Mouse (Mus musculus) layer of hippocampus, adult 2 months (tissue): ENCODE data around the gene Rps6kc1. TPM values are rescaled to one million over a fixed set of nuclear protein-coding genes. Genes with fewer than 3 reads are reported as not detected.

Source experiments
- DNase-seq, 2 experiments: peaks; one replicate each; pipeline ENCODE4 v3.0.0; 2022; ENCODE audit warnings: low spot score in 2 of 2
- H3K27ac ChIP-seq: fragments of 200-600 bp; 2 replicates; pipeline ENCODE4 v1.8.1; 2022
- H3K4me3 ChIP-seq: fragments of 200-600 bp; 2 replicates; pipeline ENCODE4 v1.8.1; 2022; ENCODE audit warnings: mild to moderate bottlenecking
- CTCF ChIP-seq: fragments of 200-600 bp; conservative IDR thresholded peaks from 2 replicates; pipeline ENCODE4 v1.8.1; 2022; ENCODE audit warnings: antibody characterized with exemption, mild to moderate bottlenecking, moderate library complexity
- total RNA-seq, 2 experiments: library from RNA; stranded (reverse); gene quantifications; 2 replicates each; pipeline ENCODE4 v1.2.3; 2021

The Rps6kc1 gene
- total RNA-seq, 2 experiments from 2014 or later, result 83.7 to 85.8 TPM

DNA sequence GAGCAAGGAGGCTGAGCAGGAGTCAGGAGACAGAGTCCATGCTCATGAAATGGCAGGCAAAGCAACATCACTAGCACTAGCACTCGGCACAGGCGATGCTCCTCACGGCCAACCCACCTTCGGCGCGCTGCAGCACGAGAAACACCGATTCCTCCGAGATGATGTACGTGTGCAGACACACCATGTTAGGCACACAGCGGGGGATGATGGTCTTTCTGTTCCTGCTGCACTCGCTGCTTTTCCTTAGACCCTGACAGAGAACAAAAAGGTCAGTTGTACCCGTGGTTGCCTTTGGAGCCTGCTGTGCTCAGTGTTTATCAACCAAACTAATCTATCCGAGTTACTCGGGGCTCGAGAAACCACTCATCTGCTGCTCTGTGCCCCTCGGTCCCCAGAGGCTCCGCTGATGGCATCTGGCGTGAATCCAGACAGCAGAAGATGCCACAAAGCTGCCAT, 102.8 kb downstream of the Rps6kc1 start:
- H3K4me3 ChIP-seq, result no peak overlapping the region

DNA sequence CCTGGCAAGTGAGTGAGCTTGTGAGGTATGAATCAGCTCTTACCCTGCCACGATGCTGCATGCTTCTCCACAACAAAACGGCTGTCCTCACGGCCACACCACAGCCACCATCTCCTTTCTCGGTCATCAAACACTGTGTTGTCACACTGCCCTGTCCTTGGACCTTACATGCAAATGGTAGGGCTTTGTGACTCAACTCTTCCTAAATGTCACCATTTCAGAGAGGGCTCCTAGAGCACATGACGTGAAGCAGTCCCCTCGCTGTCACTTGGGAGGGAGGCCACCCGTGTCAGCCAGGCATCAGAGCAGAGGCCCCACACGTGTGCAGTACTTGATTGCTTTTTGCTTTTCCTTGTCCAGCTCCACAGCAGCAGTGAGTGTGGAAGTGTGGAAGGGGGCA, 104.8 kb downstream of the Rps6kc1 start:
- TF ChIP-seq CTCF, result no peak
- Histone ChIP-seq H3K27ac (no peak overlapping the region), H3K4me3 (no peak overlapping the region)
- DNase-seq, result no peak

More for the DNA sequence above, 102.8 kb downstream of the Rps6kc1 start:
- DNase-seq, result no peak
- no peak for TF ChIP-seq CTCF
- peak overlapping the region; percentile 72 for H3K27ac ChIP-seq

DNA sequence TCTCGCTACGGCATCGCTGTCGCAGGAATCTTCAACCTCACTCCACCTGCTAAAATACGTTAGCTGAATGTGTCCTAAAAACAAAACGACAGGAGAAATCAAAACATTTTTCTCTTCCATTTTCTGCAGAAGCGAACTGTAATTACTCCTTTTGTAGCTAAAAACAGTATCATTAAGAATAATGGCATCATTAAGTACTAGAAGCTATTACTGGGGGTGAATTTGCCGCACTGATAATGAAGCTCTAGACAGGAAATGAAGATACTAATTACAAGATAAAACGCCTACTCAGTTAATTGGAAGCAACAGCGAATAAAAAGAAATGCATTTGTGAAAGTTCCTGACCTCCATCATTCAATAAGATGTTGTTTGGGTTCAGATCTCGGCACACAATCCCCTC, 112.9 kb downstream of the Rps6kc1 start:
- no peak overlapping the region for H3K4me3 ChIP-seq
- DNase-seq, result no peak
- no peak overlapping the region for H3K27ac ChIP-seq
- no peak for TF ChIP-seq CTCF

DNA sequence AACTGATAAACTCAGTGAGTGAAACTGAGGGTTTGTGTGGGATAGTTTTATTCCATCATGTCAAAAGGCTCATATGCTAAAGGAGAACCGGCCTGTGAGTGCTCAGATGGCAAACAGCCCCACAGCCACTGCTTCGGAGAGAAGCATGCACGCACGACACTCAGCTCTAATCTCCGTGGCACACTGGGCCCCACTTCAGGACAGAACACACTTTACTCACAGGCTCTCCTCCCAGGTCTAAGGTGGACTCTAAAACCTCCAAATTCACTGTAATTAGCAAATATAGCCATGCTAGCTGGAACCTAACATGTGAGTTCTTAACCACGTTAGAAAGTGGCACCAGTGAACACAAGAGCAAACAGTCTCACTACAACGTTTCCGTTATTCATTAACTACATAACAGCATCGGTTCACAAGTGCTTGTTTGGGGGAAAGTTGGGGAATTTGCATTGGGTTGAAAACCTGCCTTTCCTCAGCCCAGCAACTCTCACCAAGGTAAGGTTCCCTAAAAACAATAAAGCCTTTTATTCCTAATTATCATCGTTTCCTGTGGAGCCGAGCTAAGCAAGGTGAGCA, 114.0 kb downstream of the Rps6kc1 start:
- H3K27ac ChIP-seq, result 0 out of 2 replicates have a peak overlapping the region, but pooled peaks have one; percentile 23
- TF ChIP-seq CTCF, result no peak; the same call in 1 of the 2 replicates
- no peak for DNase-seq
- H3K4me3 ChIP-seq, result no peak overlapping the region

DNA sequence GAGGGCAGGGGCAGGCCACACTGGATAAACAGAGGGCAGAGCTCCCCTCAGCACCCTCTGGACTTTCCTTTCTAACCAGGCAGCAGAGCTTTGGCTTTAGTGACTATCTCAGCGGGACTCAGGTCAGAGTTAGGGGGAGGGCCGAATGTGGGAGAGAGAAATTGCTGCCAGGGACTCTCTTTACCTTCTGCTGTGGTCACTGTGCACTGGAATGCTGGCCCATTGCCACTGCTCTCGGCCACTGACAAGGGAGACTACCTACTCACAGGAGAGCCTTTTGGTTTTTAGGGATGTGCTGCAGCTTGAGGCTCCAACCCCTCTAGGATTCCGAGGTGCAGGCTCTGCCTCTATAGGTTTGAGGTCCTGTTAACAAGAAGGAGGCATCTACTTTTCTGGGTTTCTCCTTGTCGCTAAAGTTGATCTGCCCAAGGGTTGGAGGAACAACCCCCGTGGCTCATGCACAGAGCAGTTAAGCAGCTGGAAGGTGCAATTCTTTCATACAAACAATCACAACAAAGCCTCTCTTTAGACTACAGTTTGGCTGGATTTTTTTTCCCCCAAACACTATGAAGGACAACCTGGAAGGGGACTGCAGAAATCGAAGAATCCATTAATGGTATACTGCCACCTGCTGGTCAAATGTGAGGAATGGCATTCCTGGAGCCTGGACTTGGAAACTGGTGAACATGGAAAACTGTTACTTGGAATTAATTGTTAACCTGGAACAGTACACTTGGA, 114.7 kb downstream of the Rps6kc1 start:
- Histone ChIP-seq H3K4me3 (no peak overlapping the region), H3K27ac (peak overlapping the region; percentile 73)
- TF ChIP-seq CTCF, result peak; percentile 93
- peak; percentile 59 to 81 for DNase-seq

DNA sequence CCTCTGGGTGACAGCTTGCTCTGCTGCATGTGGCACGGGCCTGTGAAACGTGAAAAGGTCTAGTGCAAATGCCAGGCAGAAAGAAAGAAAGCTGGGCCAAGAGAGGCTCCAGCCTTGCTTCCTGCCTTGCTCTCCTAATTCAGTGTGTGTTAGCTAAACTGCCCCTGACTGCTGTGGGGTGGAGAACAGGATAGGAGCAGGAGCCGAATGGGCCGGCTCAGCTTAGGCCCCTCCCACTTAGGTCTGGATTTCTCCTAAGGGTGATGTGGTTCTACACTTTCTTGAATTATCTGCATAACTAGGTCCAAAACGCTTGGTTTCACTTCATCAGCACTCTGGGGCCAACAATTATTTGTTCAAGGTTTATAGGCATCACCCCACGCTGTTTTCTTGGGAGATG, 119.9 kb downstream of the Rps6kc1 start:
- H3K27ac ChIP-seq, result peak overlapping the region; percentile 82
- TF ChIP-seq CTCF, result no peak
- DNase-seq, result no peak
- no peak overlapping the region for H3K4me3 ChIP-seq

DNA sequence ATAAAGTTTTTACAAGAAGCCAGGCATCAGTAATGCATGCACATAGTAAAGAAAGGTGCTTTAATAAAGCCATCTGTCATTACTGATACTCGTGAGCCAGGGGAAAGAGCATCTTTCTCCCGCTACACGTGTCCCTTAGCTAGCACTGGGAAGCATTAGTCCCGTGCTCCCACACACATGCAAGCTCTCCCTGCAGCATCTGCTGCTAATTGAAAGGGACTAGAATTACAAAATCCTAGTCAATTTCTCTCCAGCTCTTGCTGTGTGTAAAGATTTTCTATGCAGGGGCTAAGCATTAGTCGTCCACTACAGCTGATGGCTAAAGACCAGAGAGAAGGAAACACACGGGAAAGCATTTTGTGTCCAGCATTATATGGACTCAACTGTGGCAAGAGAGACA, 120.8 kb downstream of the Rps6kc1 start:
- H3K27ac ChIP-seq, result peak overlapping the region; percentile 82
- peak; percentile 28 to 33 for DNase-seq
- no peak overlapping the region for H3K4me3 ChIP-seq
- no peak for TF ChIP-seq CTCF

DNA sequence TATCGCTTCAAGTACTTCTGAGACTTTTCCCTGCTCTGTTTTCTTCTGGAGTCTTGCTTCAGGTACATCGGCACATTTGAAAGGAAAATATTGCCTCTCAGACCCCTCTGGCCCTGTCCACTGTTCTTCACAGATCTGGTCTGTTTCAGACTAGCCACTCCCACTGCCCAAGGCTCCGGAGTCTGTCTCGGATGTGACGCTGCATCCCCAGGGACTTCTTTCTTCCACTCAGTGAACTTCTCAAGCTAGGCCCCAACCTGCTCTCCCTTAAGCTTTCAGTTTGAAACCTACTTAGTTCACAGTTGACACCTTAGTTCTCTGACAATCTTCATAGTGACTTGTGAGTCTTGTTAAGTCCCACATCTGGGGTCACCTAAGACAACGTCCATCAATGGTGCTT, 133.9 kb downstream of the Rps6kc1 start:
- H3K4me3 ChIP-seq, result no peak overlapping the region
- TF ChIP-seq CTCF, result no peak
- H3K27ac ChIP-seq, result no peak overlapping the region
- no peak for DNase-seq

DNA sequence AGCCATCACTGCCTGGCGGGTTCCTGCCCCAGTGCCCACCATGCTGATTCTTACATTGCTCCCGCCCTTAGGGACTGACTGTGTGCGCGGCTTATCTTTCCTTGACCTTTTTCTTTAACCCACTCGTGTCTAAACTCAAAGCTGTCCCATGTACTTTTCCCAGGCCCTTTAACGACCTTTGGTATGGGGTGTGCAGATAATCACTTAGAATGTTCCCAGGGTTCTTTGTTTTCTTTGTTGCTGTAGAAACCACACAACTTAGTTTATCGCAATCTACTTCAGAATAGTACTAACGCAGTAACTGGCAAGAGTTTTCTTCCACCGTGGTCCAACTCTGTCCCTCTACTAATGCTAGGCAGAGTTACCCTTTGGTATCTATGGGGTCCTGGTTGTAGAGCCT, 135.3 kb downstream of the Rps6kc1 start:
- DNase-seq, result no peak
- Histone ChIP-seq H3K27ac (no peak overlapping the region), H3K4me3 (no peak overlapping the region)
- no peak for TF ChIP-seq CTCF

DNA sequence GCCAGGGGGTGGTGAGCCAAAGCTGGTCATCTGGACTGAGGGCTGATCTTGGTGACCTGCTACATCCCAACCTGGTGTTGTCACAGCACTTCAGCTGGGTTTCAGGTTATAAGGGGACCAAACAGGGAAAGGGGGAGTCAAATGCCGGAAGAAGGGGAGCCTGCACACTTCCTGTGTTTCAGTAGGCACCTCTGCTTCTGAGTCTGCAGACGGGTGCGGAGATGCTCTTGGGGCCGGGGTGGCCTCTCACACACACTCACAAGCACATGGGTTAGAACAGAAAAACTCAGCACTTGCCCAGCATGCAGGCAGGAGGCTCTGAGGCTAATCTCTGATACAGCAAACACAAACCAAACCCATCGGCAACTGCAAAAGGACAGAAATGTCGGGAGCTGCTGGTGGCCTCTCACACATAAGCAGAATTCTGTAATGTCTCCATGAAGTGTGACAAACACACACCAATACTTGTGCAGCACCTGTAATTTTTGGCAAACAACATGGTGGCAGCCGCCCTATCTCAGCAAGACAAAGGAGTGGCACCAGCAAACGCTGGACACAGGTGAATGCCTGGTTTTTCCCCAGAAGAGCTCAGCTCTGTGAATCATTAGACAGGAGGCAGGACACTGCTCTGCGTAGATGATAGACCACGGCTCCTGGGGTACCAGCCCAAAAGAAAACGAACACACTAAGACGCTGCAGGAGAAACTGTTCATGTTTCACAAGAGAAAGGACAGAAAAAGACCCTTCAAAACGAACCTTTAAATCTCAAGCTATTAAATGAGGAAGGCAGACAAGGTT, 139.3 kb downstream of the Rps6kc1 start:
- Histone ChIP-seq H3K4me3 (no peak overlapping the region), H3K27ac (no peak overlapping the region)
- DNase-seq, result no peak
- no peak for TF ChIP-seq CTCF

DNA sequence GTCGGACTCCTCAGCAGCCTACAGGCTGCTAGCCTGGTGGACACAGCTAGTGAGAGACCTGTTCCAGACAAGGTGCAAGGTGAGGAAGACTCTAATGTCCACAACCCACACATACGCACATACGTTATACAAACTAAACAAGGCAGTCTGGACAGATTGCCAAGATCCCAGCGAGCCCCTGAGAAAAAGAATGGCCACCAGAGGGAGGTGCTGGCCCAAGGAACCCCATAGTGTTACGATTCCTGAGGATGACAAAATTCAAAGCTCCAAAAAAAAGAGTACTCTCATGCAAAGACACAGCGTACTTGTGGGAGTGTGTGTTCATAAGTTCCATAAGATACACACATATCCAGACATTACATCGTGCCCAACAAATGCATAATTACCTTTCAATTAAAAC, 141.8 kb downstream of the Rps6kc1 start:
- DNase-seq, result no peak
- Histone ChIP-seq H3K27ac (no peak overlapping the region), H3K4me3 (no peak overlapping the region)
- TF ChIP-seq CTCF, result peak; percentile 65

DNA sequence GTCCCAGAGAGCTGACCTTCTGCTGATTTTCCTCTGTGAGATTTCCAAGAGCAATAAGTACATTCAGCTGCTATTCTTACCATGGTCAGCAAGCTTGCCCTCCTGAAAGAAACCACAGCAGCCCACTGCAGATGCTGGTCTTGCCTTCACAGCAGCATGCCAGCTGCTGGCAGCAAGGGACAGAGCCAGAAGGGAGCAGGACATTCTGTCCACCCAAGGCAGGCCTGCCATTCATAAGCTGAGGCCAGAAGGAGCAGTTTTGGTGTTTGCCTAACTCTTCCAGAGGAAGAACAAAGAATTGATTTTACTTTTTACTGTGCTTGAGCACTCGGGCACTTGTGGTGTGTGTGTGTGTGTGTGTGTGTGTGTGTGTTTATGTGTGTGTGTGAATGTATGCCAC, 143.3 kb downstream of the Rps6kc1 start:
- no peak overlapping the region for H3K4me3 ChIP-seq
- no peak for DNase-seq

DNA sequence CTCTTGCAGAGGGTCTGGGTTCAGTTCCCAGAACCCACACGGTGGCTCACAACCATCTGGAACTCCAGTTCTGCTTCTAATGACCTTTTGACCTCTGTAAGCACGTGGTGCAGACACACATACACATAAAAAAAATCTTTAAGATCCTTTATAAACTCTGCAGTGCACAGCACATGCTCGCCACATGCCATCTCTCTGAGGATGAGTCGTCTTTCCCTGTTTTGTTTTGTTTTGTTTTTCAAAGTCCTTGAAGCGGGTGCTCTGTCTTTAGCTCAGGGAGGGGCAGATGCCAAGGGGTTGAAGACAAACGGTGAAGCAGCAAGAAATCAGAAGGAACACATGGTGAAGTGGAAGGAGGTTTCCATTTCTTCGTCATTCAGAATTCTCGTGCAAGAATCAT, 143.9 kb downstream of the Rps6kc1 start:
- Histone ChIP-seq H3K27ac (no peak overlapping the region), H3K4me3 (no peak overlapping the region)
- no peak for DNase-seq
- TF ChIP-seq CTCF, result no peak

More for the DNA sequence above, 143.3 kb downstream of the Rps6kc1 start:
- no peak for TF ChIP-seq CTCF
- H3K27ac ChIP-seq, result peak overlapping the region; percentile 36; the same call in 1 of the 2 replicates
